Mouse (Mus musculus): ENCODE data around the gene Pfkp.

- TF ChIP-seq CTCF (IDR thresholded peaks at IDR 0.05; ENCODE audit: borderline replicate concordance, control insufficient read depth, extremely low read depth, insufficient read depth, low read length, poor library complexity), result no peak
- TF ChIP-seq POLR2A (IDR thresholded peaks at IDR 0.05; ENCODE audit: control insufficient read depth, extremely low read depth, insufficient read depth, low read length, poor library complexity), result no peak
These were observed 11.6 kb downstream of the Pfkp start for GRCm38 (mm10) chr13:6636976-6637375.
